Mouse (Mus musculus): ENCODE results near the gene Tapbp. TPM values are rescaled to one million over a fixed set of nuclear protein-coding genes. Genes with fewer than 3 reads are reported as not detected.

Gene Tapbp
- polyA plus RNA-seq, 1 experiment: 225 TPM

DNA sequence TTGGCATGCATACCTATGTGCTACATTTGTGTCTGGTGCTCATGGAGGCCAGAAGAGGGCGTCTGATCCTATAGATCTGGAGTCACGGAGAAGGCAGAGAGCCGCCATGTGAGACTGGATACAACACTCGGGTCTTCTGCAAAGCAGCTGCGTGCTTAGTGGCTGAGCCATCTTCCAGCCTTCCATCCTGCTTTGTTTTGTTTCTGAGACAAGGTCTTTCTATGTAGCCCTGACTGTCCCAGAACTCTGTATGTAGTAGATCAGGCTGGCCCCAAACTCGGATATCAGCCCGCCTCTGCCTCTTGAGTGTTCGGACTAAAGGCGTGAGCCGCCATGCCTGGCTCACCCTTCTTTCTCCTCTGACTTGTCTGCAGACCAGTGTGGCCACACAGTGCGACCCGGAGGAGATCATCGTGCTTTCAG is 719 bp upstream of the Tapbp start:
- TF ChIP-seq POLR2A (IDR thresholded peaks at IDR 0.05; ENCODE audit: borderline replicate concordance, extremely low read depth, low read depth, low read length) (no peak), CTCF (IDR thresholded peaks at IDR 0.05; ENCODE audit: insufficient read depth, low read length) (no peak)
- Histone ChIP-seq H3K4me1 (ENCODE audit: control insufficient read depth, insufficient read depth, low read length) (peaks cover 5% of the 10 kb centered on the region), H3K4me3 (replicated peaks; ENCODE audit: extremely low read depth, low read depth, low read length) (no peak overlapping the region)
- no peak for DNase-seq
- WGBS: 69% methylated on average over 13 of the region's 13 CpGs

DNA sequence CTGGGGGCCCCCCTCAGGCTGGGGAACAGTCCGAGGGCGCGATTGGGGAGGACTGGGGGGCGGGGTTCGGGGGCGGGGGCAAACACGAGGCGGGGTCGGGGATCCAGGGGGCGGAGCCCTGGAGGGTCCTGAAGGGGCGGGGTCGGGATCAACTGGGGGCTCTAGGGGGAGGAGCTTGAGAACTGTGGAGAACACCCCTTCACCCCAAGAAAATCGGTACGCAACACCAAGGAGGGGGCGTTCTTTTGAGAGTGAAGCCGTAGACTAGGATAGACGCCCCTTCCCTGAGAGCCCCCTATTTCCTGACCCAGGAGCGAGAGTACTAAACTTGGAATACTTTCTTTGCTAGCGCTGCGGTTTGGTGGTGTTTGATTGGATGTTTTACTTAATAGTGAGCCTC is 595 bp downstream of the Tapbp start:
- WGBS: 2% methylated on average over 16 of the region's 20 CpGs
- TF ChIP-seq CTCF (IDR thresholded peaks at IDR 0.05; ENCODE audit: insufficient read depth, low read length) (no peak), POLR2A (IDR thresholded peaks at IDR 0.05; ENCODE audit: borderline replicate concordance, extremely low read depth, low read depth, low read length) (no peak)
- peak; percentile 53 for DNase-seq

DNA sequence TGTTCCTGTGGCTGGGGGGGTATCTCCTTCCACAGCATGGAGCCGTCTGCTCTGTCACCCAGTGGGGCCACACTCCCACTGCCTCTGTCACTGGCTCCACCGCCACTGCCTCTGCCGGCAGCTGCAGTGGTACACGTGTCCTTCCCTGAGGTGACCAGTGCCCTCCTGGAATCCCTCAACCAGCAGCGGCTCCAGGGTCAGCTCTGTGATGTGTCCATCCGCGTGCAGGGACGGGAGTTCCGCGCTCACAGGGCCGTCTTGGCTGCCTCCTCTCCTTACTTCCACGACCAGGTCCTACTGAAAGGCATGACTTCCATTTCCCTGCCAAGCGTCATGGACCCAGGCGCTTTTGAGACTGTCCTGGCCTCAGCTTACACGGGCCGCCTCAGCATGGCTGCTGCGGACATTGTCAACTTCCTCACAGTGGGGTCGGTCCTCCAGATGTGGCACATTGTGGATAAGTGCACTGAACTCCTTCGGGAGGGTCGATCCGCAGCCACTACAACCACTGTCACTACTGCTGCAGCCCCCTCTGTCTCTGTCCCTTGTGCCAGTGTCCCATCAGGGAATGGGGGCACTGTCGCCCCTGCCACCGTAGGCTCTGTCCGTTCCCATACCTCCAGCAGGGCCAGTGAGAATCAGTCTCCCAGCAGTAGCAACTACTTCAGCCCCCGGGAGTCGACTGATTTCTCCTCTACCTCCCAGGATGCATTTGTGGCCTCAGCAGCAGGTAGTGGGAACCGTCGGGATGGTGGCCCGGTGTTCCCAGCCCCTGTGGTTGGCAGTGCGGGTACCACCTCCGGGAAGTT is 1.4 kb downstream of the Tapbp start:
- TF ChIP-seq POLR2A (IDR thresholded peaks at IDR 0.05; ENCODE audit: borderline replicate concordance, extremely low read depth, low read depth, low read length) (no peak), CTCF (IDR thresholded peaks at IDR 0.05; ENCODE audit: insufficient read depth, low read length) (no peak)
- DNase-seq: no peak
- peaks cover 12% of the 10 kb centered on the region for H3K4me1 ChIP-seq (ENCODE audit: control insufficient read depth, insufficient read depth, low read length)
- no peak overlapping the region for H3K4me3 ChIP-seq (replicated peaks; ENCODE audit: extremely low read depth, low read depth, low read length)
- 80% methylated on average over 31 of the region's 31 CpGs for WGBS

More for the DNA sequence above, 595 bp downstream of the Tapbp start:
- Histone ChIP-seq H3K4me1 (ENCODE audit: control insufficient read depth, insufficient read depth, low read length) (peaks cover 9% of the 10 kb centered on the region), H3K4me3 (replicated peaks; ENCODE audit: extremely low read depth, low read depth, low read length) (peak overlapping the region; percentile 62)

DNA sequence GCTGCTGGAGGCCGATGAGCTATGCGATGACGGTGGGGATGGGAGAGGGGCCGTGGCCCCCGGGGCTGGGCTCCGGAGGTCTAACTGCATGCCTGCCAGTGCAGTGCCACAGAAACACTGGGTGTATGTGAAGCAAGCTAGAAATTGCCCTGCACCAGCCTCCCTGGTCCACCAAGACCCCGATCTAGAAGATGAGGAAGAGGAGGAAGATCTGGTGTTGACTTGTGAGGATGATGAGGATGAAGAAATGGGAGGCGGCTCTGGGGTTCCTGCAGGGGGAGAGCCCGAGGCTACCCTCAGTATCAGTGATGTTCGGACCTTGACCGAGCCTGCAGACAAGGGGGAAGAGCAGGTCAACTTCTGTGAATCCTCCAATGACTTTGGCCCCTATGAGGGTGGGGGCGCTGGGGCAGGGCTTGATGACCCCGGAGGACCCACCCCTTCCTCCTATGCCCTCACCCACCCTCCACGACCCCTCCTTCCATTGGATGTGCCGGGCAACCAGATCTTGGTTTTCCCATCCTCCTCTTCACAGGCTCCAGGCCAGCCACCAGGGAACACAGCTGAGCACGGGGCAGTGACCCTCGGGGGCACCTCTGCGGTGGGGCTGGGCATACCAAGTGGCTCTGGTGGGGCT is 2.1 kb downstream of the Tapbp start:
- no peak for DNase-seq
- H3K4me3 ChIP-seq (replicated peaks; ENCODE audit: extremely low read depth, low read depth, low read length): no peak overlapping the region
- no peak for TF ChIP-seq CTCF (IDR thresholded peaks at IDR 0.05; ENCODE audit: insufficient read depth, low read length)
- no peak for TF ChIP-seq POLR2A (IDR thresholded peaks at IDR 0.05; ENCODE audit: borderline replicate concordance, extremely low read depth, low read depth, low read length)
- H3K4me1 ChIP-seq (ENCODE audit: control insufficient read depth, insufficient read depth, low read length): peaks cover 12% of the 10 kb centered on the region
- WGBS: 79% methylated on average over 18 of the region's 18 CpGs

DNA sequence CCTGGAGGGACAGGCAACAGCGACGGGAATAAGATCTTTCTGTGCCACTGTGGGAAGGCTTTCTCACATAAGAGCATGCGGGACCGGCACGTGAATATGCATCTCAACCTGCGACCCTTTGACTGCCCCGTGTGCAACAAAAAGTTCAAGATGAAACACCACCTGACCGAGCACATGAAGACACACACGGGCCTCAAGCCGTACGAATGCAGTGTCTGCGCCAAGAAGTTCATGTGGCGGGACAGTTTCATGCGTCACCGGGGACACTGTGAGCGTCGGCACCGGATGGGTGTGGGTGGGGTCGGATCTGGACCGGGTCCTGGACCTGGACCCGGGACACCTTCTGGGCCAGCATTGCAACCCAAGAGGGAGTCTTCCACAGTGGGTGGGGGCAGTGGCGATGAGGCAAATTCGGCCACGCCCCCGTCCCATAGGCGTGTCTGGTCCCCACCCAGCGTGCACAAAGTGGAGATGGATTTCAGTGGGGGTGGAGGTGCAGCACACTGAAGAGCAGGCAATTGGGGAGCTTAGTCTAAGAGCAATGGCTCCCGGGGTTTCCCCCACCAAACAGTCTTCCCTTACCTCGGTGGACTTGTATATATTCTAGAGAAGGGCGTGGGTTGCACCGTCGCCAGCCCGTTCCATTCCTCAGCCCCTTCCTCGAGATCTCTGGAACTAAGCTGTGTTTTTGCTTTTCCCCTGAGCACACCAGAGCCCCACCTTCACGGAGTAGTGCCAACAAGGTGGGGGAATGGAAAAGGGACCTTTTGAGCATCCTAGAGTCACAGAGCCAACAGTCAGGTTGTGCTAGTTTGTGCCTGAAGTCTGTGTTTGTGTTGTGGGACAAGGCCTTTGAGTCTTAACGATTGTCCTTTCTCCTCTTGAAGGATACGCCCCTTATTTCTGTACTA is 2.8 kb downstream of the Tapbp start:
- Histone ChIP-seq H3K4me1 (ENCODE audit: control insufficient read depth, insufficient read depth, low read length) (peaks cover 12% of the 10 kb centered on the region), H3K4me3 (replicated peaks; ENCODE audit: extremely low read depth, low read depth, low read length) (peak overlapping the region; percentile 94)
- TF ChIP-seq CTCF (IDR thresholded peaks at IDR 0.05; ENCODE audit: insufficient read depth, low read length) (no peak), POLR2A (IDR thresholded peaks at IDR 0.05; ENCODE audit: borderline replicate concordance, extremely low read depth, low read depth, low read length) (no peak)
- DNase-seq: no peak
- WGBS: 52% methylated on average over 37 of the region's 37 CpGs

DNA sequence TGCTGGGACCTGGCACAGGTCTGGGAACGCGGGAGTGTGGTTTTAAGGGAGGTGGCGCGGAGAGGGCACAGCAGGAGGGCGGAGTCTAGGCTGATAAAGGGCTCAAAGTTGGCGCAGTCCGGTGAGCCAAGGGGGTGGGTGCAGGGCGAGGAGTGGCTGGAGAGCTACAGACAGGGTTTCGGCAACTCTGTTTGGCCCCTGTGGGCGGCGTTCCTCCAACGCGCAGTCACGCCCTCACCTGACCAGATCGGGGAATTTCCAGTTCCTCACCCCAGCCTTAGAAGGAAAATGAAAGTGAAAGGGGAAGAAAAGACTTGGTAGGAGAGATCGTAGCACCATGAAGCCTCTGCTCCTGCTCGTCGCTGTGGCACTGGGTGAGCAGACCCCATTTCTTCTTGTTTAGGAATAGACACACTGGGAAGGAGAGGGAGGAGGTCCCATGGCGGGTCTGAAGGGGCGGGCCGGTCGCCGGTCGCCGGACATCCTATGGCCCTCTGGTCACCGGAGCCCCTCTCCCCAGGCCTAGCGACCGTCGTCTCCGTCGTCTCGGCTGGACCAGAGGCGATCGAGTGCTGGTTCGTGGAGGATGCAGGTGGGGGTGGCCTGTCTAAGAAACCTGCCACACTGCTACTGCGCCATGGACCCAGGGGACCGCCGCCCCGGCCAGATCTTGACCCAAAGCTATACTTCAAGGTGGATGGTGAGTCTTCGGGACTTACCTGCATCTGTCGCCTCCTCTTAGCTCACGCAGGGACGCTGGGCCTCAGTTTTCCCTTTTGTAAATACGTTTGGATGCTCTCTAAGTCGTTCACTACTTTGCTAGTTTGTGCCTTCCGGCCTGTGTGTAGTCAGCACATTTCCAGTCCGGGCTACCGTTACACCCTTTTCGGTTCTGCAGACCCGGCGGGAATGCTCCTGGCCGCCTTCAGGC is 3.9 kb downstream of the Tapbp start:
- peak; percentile 87 for DNase-seq
- WGBS: under 1% methylated on average over 52 of the region's 52 CpGs
- Histone ChIP-seq H3K4me3 (replicated peaks; ENCODE audit: extremely low read depth, low read depth, low read length) (peak overlapping the region; percentile 94), H3K4me1 (ENCODE audit: control insufficient read depth, insufficient read depth, low read length) (peaks cover 12% of the 10 kb centered on the region)
- TF ChIP-seq POLR2A (IDR thresholded peaks at IDR 0.05; ENCODE audit: borderline replicate concordance, extremely low read depth, low read depth, low read length): peak; percentile 80; the same call in 1 of the 2 replicates
- peak; percentile 14; the same call in 1 of the 2 replicates for TF ChIP-seq CTCF (IDR thresholded peaks at IDR 0.05; ENCODE audit: insufficient read depth, low read length)

DNA sequence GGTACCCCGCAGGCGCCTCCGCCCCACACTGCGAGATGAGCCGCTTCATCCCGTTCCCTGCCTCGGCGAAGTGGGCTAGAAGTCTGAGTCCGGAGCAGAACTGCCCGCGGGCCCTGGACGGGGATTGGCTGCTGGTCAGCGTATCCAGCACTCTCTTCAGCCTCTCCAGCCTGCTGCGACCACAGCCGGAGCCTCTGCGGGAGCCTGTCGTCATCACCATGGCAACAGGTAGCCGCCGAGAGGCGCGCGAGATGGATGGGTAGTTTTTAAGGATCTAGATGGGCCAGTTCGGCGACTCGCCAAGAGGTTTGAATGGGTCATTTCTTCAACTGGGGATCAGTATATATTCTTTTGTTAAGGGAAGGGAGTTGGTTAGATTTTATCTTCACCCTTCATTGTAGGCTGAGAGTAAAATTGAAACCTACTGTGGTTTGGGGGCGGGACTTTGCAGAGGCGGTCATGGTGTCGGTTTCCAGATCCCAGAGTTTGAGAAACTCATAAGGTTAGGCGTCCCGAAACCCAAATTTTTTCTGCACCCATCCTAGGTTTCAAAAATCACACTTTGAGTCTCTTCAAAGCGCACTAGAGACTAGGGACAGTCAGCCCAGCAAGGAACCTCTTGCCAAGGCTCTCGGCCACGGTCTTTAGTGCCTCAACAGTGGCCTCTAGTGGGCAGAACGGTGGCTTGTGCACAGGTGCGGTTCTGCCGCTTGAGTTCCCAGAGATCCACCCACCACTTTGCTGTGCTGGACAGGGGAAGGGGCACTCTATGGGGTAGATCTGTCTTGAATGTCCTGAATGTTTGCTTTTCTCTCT is 4.8 kb downstream of the Tapbp start:
- peak; percentile 87 for DNase-seq
- peak; percentile 87 for TF ChIP-seq CTCF (IDR thresholded peaks at IDR 0.05; ENCODE audit: insufficient read depth, low read length)
- TF ChIP-seq POLR2A (IDR thresholded peaks at IDR 0.05; ENCODE audit: borderline replicate concordance, extremely low read depth, low read depth, low read length): no peak
- under 1% methylated on average over 36 of the region's 36 CpGs for WGBS
- H3K4me1 ChIP-seq (ENCODE audit: control insufficient read depth, insufficient read depth, low read length): peaks cover 12% of the 10 kb centered on the region
- H3K4me3 ChIP-seq (replicated peaks; ENCODE audit: extremely low read depth, low read depth, low read length): peak overlapping the region; percentile 94

DNA sequence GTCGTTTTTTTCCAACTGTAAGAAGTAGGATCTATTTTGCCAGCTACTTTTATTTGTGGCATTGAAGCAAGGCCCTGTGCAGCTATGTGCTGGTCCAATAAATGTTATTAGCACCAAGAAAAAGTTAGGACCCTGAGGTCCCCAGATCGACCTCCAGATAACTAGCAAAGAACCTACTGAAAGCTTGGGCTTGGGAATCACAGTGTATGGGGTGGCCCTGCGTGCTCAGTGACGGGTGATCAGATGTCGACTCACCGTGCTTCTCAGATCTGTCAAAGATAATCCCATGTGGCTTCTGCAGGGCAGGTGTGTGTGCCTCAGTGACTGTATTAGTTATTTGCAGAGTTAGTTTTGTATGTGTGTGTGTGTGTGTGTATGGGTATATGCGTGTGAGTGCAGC is 5.7 kb downstream of the Tapbp start:
- H3K4me3 ChIP-seq (replicated peaks; ENCODE audit: extremely low read depth, low read depth, low read length): no peak overlapping the region

More for the DNA sequence above, 5.7 kb downstream of the Tapbp start:
- TF ChIP-seq CTCF (IDR thresholded peaks at IDR 0.05; ENCODE audit: insufficient read depth, low read length) (no peak), POLR2A (IDR thresholded peaks at IDR 0.05; ENCODE audit: borderline replicate concordance, extremely low read depth, low read depth, low read length) (no peak)
- peaks cover 12% of the 10 kb centered on the region for H3K4me1 ChIP-seq (ENCODE audit: control insufficient read depth, insufficient read depth, low read length)
- 87% methylated on average over 7 of the region's 7 CpGs for WGBS
- no peak for DNase-seq
